Mouse (Mus musculus) midbrain, embryonic 13.5 days (tissue): ENCODE results near the gene Mtor. TPM values are rescaled to one million over a fixed set of nuclear protein-coding genes. Genes with fewer than 3 reads are reported as not detected.

Experiments
- ATAC-seq: fragments of 200-750 bp; cut with Nextera tagmentation; 2 replicates; pipeline ENCODE4 v1.8.0; 2017; ENCODE audit warnings: mild to moderate bottlenecking, moderate TSS enrichment, moderate library complexity
- H3K27ac ChIP-seq: fragments of 300-500 bp; sonication (generic); 2 replicates; pipeline ENCODE4 v1.5.1; 2015; ENCODE audit warnings: inconsistent platforms, mild to moderate bottlenecking, moderate library complexity
- H3K27me3 ChIP-seq: fragments of 300-500 bp; sonication (generic); 2 replicates; pipeline ENCODE4 v1.6.1; 2015; ENCODE audit warnings: mild to moderate bottlenecking, inconsistent platforms
- H3K36me3 ChIP-seq: fragments of 300-500 bp; sonication (generic); 2 replicates; pipeline ENCODE4 v1.6.1; 2015; ENCODE audit warnings: mild to moderate bottlenecking, inconsistent platforms
- H3K4me1 ChIP-seq: fragments of 300-500 bp; sonication (generic); replicated peaks from 2 replicates; pipeline ENCODE4 v1.6.1; 2015; ENCODE audit warnings: inconsistent platforms
- H3K4me2 ChIP-seq: fragments of 300-500 bp; sonication (generic); replicated peaks from 2 replicates; pipeline ENCODE4 v1.6.1; 2015; ENCODE audit warnings: moderate library complexity, mild to moderate bottlenecking, inconsistent platforms
- H3K4me3 ChIP-seq: fragments of 300-500 bp; sonication (generic); replicated peaks from 2 replicates; pipeline ENCODE4 v1.5.1; 2015; ENCODE audit warnings: mild to moderate bottlenecking, inconsistent platforms
- H3K9ac ChIP-seq: fragments of 300-500 bp; sonication (generic); replicated peaks from 2 replicates; pipeline ENCODE4 v1.6.1; 2015; ENCODE audit warnings: mild to moderate bottlenecking, inconsistent platforms
- H3K9me3 ChIP-seq: fragments of 300-500 bp; sonication (generic); 2 replicates; pipeline ENCODE4 v1.6.1; 2016; ENCODE audit warnings: mild to moderate bottlenecking, inconsistent platforms
- WGBS: fragments of 180-500 bp; shearing (Covaris S2); methylation state at CpG from one replicate; pipeline ENCODE4 v1.1.7; 2015; 5-methylcytosine and 5-hydroxymethylcytosine counted together
- polyA plus RNA-seq: library from polyadenylated mRNA; unstranded; fragments of >200 nt; fragmentation: Nextera tagmentation; extraction: Ambion mirVana; gene quantifications from 2 replicates; pipeline ENCODE4 v1.2.1, GENCODE M21; 2015

The Mtor gene
- polyA plus RNA-seq, 1 experiment from 2014 or later: 27.3 TPM

- ATAC-seq: peak; percentile 59; the same call in 1 of the 2 replicates
- WGBS: 93% methylated on average over 3 of the region's 3 CpGs
- H3K4me2 ChIP-seq: no peak overlapping the region
- H3K36me3 ChIP-seq: peaks cover 14% of the 10 kb centered on the region
- no peaks in the 10 kb centered on the region for H3K4me1 ChIP-seq
- H3K4me3 ChIP-seq: no peak overlapping the region
- H3K27me3 ChIP-seq: no peaks in the 10 kb centered on the region
- no peaks in the 10 kb centered on the region for H3K9me3 ChIP-seq
- no peak overlapping the region for H3K9ac ChIP-seq
- no peak overlapping the region for H3K27ac ChIP-seq
Observed at GRCm38 (mm10) chr4:148604541-148605165, 156.2 kb downstream of the Mtor start.

Other genes starting within 250 kb of the Mtor start
- gene Disp3, start 160.6 kb upstream of the Mtor start, polyA plus RNA-seq: 11.1 and 12.0 TPM in 2 replicates
- gene Ubiad1, start 3.8 kb upstream of the Mtor start, polyA plus RNA-seq: 20.5 and 22.2 TPM in 2 replicates
- gene Angptl7, start 51.8 kb downstream of the Mtor start, polyA plus RNA-seq: 0.23 and 0.32 TPM in 2 replicates
- 91.4 and 94.1 TPM in 2 replicates for gene Exosc10, start 109.8 kb downstream of the Mtor start, polyA plus RNA-seq
- 116 and 128 TPM in 2 replicates for gene Srm, start 142.9 kb downstream of the Mtor start, polyA plus RNA-seq
- gene Masp2, start 153.9 kb downstream of the Mtor start, polyA plus RNA-seq: 0.35 and 0.46 TPM in 2 replicates
- 283 and 292 TPM in 2 replicates for gene Tardbp, start 178.4 kb downstream of the Mtor start, polyA plus RNA-seq
- not detected in 2 replicates for gene Gm572, start 194.7 kb downstream of the Mtor start, polyA plus RNA-seq